Mouse (Mus musculus) spleen, adult 2 months (tissue): Measurements from ENCODE around the gene Klhl40.

Experiments
- CTCF ChIP-seq: fragments of 200-500 bp; IDR thresholded peaks from 2 replicates; pipeline ENCODE4 v1.5.1; 2011; ENCODE audit warnings: mild to moderate bottlenecking, inconsistent platforms; ENCODE audit not compliant: insufficient read depth, insufficient read length, insufficient replicate concordance; ENCODE audit errors: extremely low read depth
- POLR2A ChIP-seq: fragments of 200-500 bp; IDR thresholded peaks from 2 replicates; pipeline ENCODE4 v1.6.1; 2011; ENCODE audit warnings: low read depth, low read length, inconsistent platforms

DNA sequence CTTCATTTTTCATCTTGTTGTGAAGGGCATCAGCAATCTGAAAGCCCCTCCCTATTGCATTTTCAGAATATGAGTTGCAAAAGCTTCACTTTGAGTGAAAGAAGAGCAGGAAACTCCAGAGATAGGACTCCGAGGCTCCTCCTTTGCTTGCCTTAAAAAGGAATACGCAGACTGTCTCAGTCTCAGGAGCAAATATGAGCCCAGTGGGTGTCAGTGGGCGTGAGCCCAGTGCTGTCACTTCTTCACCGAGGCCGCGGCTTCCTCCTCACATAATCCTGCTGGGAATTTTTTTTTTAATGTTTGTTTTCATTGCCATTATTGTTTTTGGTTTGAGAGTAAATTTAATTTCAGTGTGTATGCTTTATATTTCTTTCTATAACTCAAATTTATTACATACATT, 36.9 kb upstream of the Klhl40 start:
- TF ChIP-seq CTCF: no peak
- TF ChIP-seq POLR2A: no peak
